Mouse (Mus musculus) small intestine, adult 2 months (tissue): Measurements from ENCODE around the gene Slit1.

Experiments
- CTCF ChIP-seq: fragments of 200-500 bp; IDR thresholded peaks from 2 replicates; pipeline ENCODE4 v1.5.1; 2012; ENCODE audit warnings: low read depth, mild to moderate bottlenecking, control low read depth, inconsistent platforms, low read length, moderate library complexity, mixed read lengths; ENCODE audit not compliant: insufficient replicate concordance, insufficient read length; ENCODE audit errors: extremely low read depth
- POLR2A ChIP-seq: fragments of 200-500 bp; IDR thresholded peaks from 2 replicates; pipeline ENCODE4 v1.6.1; 2012; ENCODE audit warnings: low read depth, mild to moderate bottlenecking, control low read depth, inconsistent platforms, low read length, moderate library complexity

GRCm38 (mm10) chr19:41685453-41686086 is 57.9 kb downstream of the Slit1 start:
- no peak for TF ChIP-seq POLR2A
- TF ChIP-seq CTCF, result no peak
